ENCODE assay signal across 8 mouse cellular contexts in genomic region chr5:66263398-66263797, GRCm38 (mm10). TPM values are rescaled to one million over a fixed set of nuclear protein-coding genes. Genes with fewer than 3 reads are reported as not detected.
A peak's percentile ranks its signal among the peaks of the same experiment; 100 is the strongest.
DNase-seq lines count a peak whose midpoint lies in the region; ATAC-seq and TF ChIP-seq lines count a peak whose summit lies in the region.

No protein-coding gene starts in this region.

- H3K4me1 ChIP-seq in heart, embryonic 10.5 days = peaks cover 7% of the 10 kb centered on the region; the same call in 1 of the 2 replicates
- H3K4me1 ChIP-seq in midbrain, embryonic 14.5 days (ENCODE audit: control insufficient read depth, insufficient read depth, low read length) = peaks cover 4% of the 10 kb centered on the region; the same call in 1 of the 2 replicates
- peaks cover 10% of the 10 kb centered on the region for H3K4me1 ChIP-seq in midbrain, embryonic 15.5 days
- no peaks in the 10 kb centered on the region; the same call in 1 of the 2 replicates for H3K4me1 ChIP-seq in bone marrow, adult 2 months (ENCODE audit: control insufficient read depth, insufficient read depth, low read length)

- TF ChIP-seq POLR2A in bone marrow, adult 2 months (IDR thresholded peaks at IDR 0.05; ENCODE audit: borderline replicate concordance, control insufficient read depth, low read depth, low read length) = no peak

- DNase-seq in heart, adult 11 months = peak; percentile 54
- DNase-seq in heart, embryonic 10.5 days (ENCODE audit: low spot score) = no peak
- peak; percentile 77 for DNase-seq in midbrain, embryonic 14.5 days
- peak; percentile 50 for DNase-seq in heart, postnatal 4 days
- peak; percentile 68 for DNase-seq in retina, postnatal 1 day

- H3K9me3 ChIP-seq in heart, embryonic 10.5 days = no peaks in the 10 kb centered on the region
- H3K9me3 ChIP-seq in midbrain, embryonic 14.5 days (ENCODE audit: control insufficient read depth, low read length) = no peaks in the 10 kb centered on the region
- no peaks in the 10 kb centered on the region for H3K9me3 ChIP-seq in midbrain, embryonic 15.5 days

- 0 out of 2 replicates have a peak, but pooled peaks have one; percentile 8 for TF ChIP-seq CTCF in bone marrow, adult 2 months (IDR thresholded peaks at IDR 0.05; ENCODE audit: control insufficient read depth, insufficient read depth, low read length)

- no peaks in the 10 kb centered on the region for H3K36me3 ChIP-seq in heart, embryonic 10.5 days
- no peaks in the 10 kb centered on the region for H3K36me3 ChIP-seq in midbrain, embryonic 14.5 days (ENCODE audit: control insufficient read depth, insufficient read depth, low read length)
- no peaks in the 10 kb centered on the region for H3K36me3 ChIP-seq in midbrain, embryonic 15.5 days (replicated peaks)

- no peak overlapping the region for H3K27ac ChIP-seq in heart, embryonic 10.5 days
- H3K27ac ChIP-seq in midbrain, embryonic 14.5 days (replicated peaks; ENCODE audit: low read depth, low read length) = no peak overlapping the region
- H3K27ac ChIP-seq in midbrain, embryonic 15.5 days = no peak overlapping the region
- no peak overlapping the region for H3K27ac ChIP-seq in bone marrow, adult 2 months (ENCODE audit: control insufficient read depth, insufficient read depth, low read depth, low read length, poor library complexity)

- no peak for ATAC-seq in midbrain, embryonic 14.5 days (ENCODE audit: low FRiP score, low TSS enrichment)
- ATAC-seq in midbrain, embryonic 15.5 days (replicated peaks) = no peak
- no peak for ATAC-seq in erythroblast, adult 5-6 weeks (replicated peaks; ENCODE audit: low FRiP score, poor library complexity, severe bottlenecking)

- peaks cover 24% of the 10 kb centered on the region for H3K27me3 ChIP-seq in heart, embryonic 10.5 days (ENCODE audit: insufficient read depth, poor library complexity, severe bottlenecking)
- H3K27me3 ChIP-seq in midbrain, embryonic 14.5 days (ENCODE audit: control insufficient read depth, insufficient read depth, low read length) = no peaks in the 10 kb centered on the region; the same call in 1 of the 2 replicates
- no peaks in the 10 kb centered on the region for H3K27me3 ChIP-seq in midbrain, embryonic 15.5 days (replicated peaks)

- no peak overlapping the region for H3K4me3 ChIP-seq in heart, embryonic 10.5 days
- no peak overlapping the region for H3K4me3 ChIP-seq in midbrain, embryonic 14.5 days (replicated peaks; ENCODE audit: low read depth, low read length)
- no peak overlapping the region for H3K4me3 ChIP-seq in midbrain, embryonic 15.5 days
- H3K4me3 ChIP-seq in bone marrow, adult 2 months (replicated peaks; ENCODE audit: control insufficient read depth, low read depth, low read length) = no peak overlapping the region

- no peak overlapping the region for H3K4me2 ChIP-seq in midbrain, embryonic 14.5 days (ENCODE audit: low read length)
- no peak overlapping the region for H3K4me2 ChIP-seq in midbrain, embryonic 15.5 days

- no peak overlapping the region for H3K9ac ChIP-seq in midbrain, embryonic 14.5 days (replicated peaks; ENCODE audit: low read length)
- no peak overlapping the region for H3K9ac ChIP-seq in midbrain, embryonic 15.5 days

- 23% methylated on average over 4 of the region's 4 CpGs for WGBS in heart, embryonic 10.5 days
- 29% methylated on average over 4 of the region's 4 CpGs for WGBS in midbrain, embryonic 14.5 days
- WGBS in midbrain, embryonic 15.5 days = 37% methylated on average over 4 of the region's 4 CpGs
- 36% methylated on average over 4 of the region's 4 CpGs for whole genome bisulfite sequencing in bone marrow, adult 2 months

RNA-seq across cellular contexts. Expression of gene Nsun7, which starts 3.7 kb away (rescaled TPM):
- 0.14 TPM in 1 of 2 replicates, not detected in the other for polyA plus RNA-seq in heart, embryonic 10.5 days (2016; fragmentation: Nextera tagmentation; extraction: Ambion mirVana)
- 1.4 and 1.7 TPM in 2 replicates for polyA plus RNA-seq in midbrain, embryonic 14.5 days (2014; fragmentation: Nextera tagmentation; extraction: Ambion mirVana)
- polyA plus RNA-seq in midbrain, embryonic 15.5 days (2015; fragmentation: Nextera tagmentation; extraction: Ambion mirVana) = 2.1 and 2.6 TPM in 2 replicates
- polyA plus RNA-seq in bone marrow, adult 2 months (2011; ENCODE audit: insufficient read depth, insufficient read length, low replicate concordance, missing spikeins) = 0.82 TPM in 1 of 2 replicates, not detected in the other
- under 1 TPM; 0.19 to 0.25 TPM for total RNA-seq in heart, postnatal 4 days (2021)
- not detected in 2 replicates for total RNA-seq in erythroblast, adult 5-6 weeks (2015; ENCODE audit: low replicate concordance)
- not detected in 2 replicates for total RNA-seq in erythroblast, adult 5-6 weeks (2017; ENCODE audit: low replicate concordance)
